Mouse (Mus musculus) left cerebral cortex, postnatal 14 days (tissue): ENCODE results near the gene Cpa3. TPM values are rescaled to one million over a fixed set of nuclear protein-coding genes. Genes with fewer than 3 reads are reported as not detected.

Experiments used
- DNase-seq, 2 experiments: peaks; one replicate each; pipeline ENCODE4 v3.0.0; 2021 to 2022; ENCODE audit warnings: low spot score in 2 of 2, mixed read lengths in 1 of 2
- intact Hi-C: fragments of 180-260 bp; cut with DNase I; formaldehyde crosslinking; loops from one replicate; pipeline ENCODE4 v1.15.1; 2025
- long read RNA-seq, 2 experiments: library from polyadenylated mRNA; stranded (forward); transcript quantifications; one replicate each; pipeline ENCODE4 v2.0.0; 2021
- total RNA-seq, 2 experiments: library from RNA; stranded (reverse); gene quantifications; 2 replicates each; pipeline ENCODE4 v1.2.3; 2021

Gene Cpa3
- total RNA-seq = not detected
- long read RNA-seq, experiment 1 = 0 reads
- long read RNA-seq, experiment 2 = 0 reads

GRCm38 (mm10) chr3:20242050-20242449 lies at the start of gene Cpa3:
Cpa3 (minus strand) TSS chr3:20242181.
- no peak for DNase-seq
- intact Hi-C loops = no loop called here

GRCm38 (mm10) chr3:20291370-20291769 lies 49.4 kb upstream of the Cpa3 start:
- no peak for DNase-seq
- intact Hi-C loops = no loop called here

GRCm38 (mm10) chr3:20288761-20289160 lies 46.8 kb upstream of the Cpa3 start:
- intact Hi-C loops = no loop called here
- DNase-seq = no peak

GRCm38 (mm10) chr3:20281796-20282195 lies 39.8 kb upstream of the Cpa3 start:
- intact Hi-C loops = no loop called here
- DNase-seq = no peak

GRCm38 (mm10) chr3:20275633-20276032 lies 33.7 kb upstream of the Cpa3 start, which contains the start of gene Cpb1:
Cpb1 (minus strand) TSS chr3:20275733.
- DNase-seq = no peak
- intact Hi-C loops = no loop called here

GRCm38 (mm10) chr3:20254566-20255479 lies 12.8 kb upstream of the Cpa3 start:
- intact Hi-C loops = loop anchor here (5.0 kb wide), 1 partner anchor 252 kb away; no protein-coding TSS in a partner anchor
- DNase-seq = no peak

- intact Hi-C loops = no loop called here
- no peak for DNase-seq
These were observed 1.9 kb upstream of the Cpa3 start for GRCm38 (mm10) chr3:20243913-20244312.

- DNase-seq = no peak
- intact Hi-C loops = no loop called here
These were observed 2.2 kb downstream of the Cpa3 start for GRCm38 (mm10) chr3:20239741-20240140.

GRCm38 (mm10) chr3:20236965-20237364 lies 5.0 kb downstream of the Cpa3 start:
- intact Hi-C loops = no loop called here
- no peak for DNase-seq

- intact Hi-C loops = no loop called here
- DNase-seq = no peak
These were observed 13.0 kb downstream of the Cpa3 start for GRCm38 (mm10) chr3:20229027-20229426.

- intact Hi-C loops = no loop called here
- no peak for DNase-seq
These were observed 16.6 kb downstream of the Cpa3 start for GRCm38 (mm10) chr3:20225429-20225828.

GRCm38 (mm10) chr3:20222926-20223698 lies 18.9 kb downstream of the Cpa3 start:
- intact Hi-C loops = no loop called here
- DNase-seq = no peak

- no peak for DNase-seq
- intact Hi-C loops = no loop called here
These were observed 19.8 kb downstream of the Cpa3 start for GRCm38 (mm10) chr3:20222136-20222535.

- intact Hi-C loops = loop anchor here (5.0 kb wide), 1 partner anchor 297 kb away; no protein-coding TSS in a partner anchor
- peak; percentile 41 to 73 for DNase-seq
These were observed 43.1 kb downstream of the Cpa3 start for GRCm38 (mm10) chr3:20198869-20199268.

GRCm38 (mm10) chr3:20197878-20198277 lies 44.1 kb downstream of the Cpa3 start:
- intact Hi-C loops = loop anchor here (5.0 kb wide), 1 partner anchor 296 kb away; no protein-coding TSS in a partner anchor
- DNase-seq = no peak

- no peak for DNase-seq
- intact Hi-C loops = no loop called here
These were observed 52.9 kb downstream of the Cpa3 start for GRCm38 (mm10) chr3:20188976-20189675.

GRCm38 (mm10) chr3:20172394-20172793 lies 69.6 kb downstream of the Cpa3 start:
- intact Hi-C loops = no loop called here
- DNase-seq = no peak

- DNase-seq = no peak
- intact Hi-C loops = no loop called here
These were observed 74.5 kb downstream of the Cpa3 start for GRCm38 (mm10) chr3:20167487-20167886.
